Mouse (Mus musculus): ENCODE measurements around the gene Skap1.

Gene Skap1

GRCm38 (mm10) chr11:96619576-96619975 is 155.2 kb downstream of the Skap1 start:
- DNase-seq (ENCODE audit: inconsistent age in 2 of 2, low spot score in 1 of 2): peak; percentile 14 to 53

- DNase-seq (ENCODE audit: inconsistent age in 2 of 2, low spot score in 1 of 2): peak in 1 of 2 experiments; percentile 56
These were observed 155.6 kb downstream of the Skap1 start for GRCm38 (mm10) chr11:96620006-96620405.

- DNase-seq (ENCODE audit: inconsistent age in 2 of 2, low spot score in 1 of 2): peak; percentile 24 to 79
These were observed 156.3 kb downstream of the Skap1 start for GRCm38 (mm10) chr11:96620660-96621059.

- DNase-seq (ENCODE audit: inconsistent age in 2 of 2, low spot score in 1 of 2): peak; percentile 85 to 93
These were observed 156.8 kb downstream of the Skap1 start for GRCm38 (mm10) chr11:96621167-96621566.

GRCm38 (mm10) chr11:96622782-96623181 is 158.4 kb downstream of the Skap1 start:
- peak; percentile 85 to 91 for DNase-seq (ENCODE audit: inconsistent age in 2 of 2, low spot score in 1 of 2)

GRCm38 (mm10) chr11:96624436-96624835 is 160.0 kb downstream of the Skap1 start:
- no peak for DNase-seq (ENCODE audit: inconsistent age in 2 of 2, low spot score in 1 of 2)

- peak; percentile 17 to 41 for DNase-seq (ENCODE audit: inconsistent age in 2 of 2, low spot score in 1 of 2)
These were observed 165.4 kb downstream of the Skap1 start for GRCm38 (mm10) chr11:96629775-96630174.

GRCm38 (mm10) chr11:96631521-96631920 is 167.1 kb downstream of the Skap1 start:
- DNase-seq (ENCODE audit: inconsistent age in 2 of 2, low spot score in 1 of 2): no peak

- DNase-seq (ENCODE audit: inconsistent age in 2 of 2, low spot score in 1 of 2): no peak
These were observed 173.5 kb downstream of the Skap1 start for GRCm38 (mm10) chr11:96637927-96638326.

GRCm38 (mm10) chr11:96639805-96640204 is 175.4 kb downstream of the Skap1 start:
- DNase-seq (ENCODE audit: inconsistent age in 2 of 2, low spot score in 1 of 2): no peak

GRCm38 (mm10) chr11:96642173-96643140 is 178.1 kb downstream of the Skap1 start:
- DNase-seq (ENCODE audit: inconsistent age in 2 of 2, low spot score in 1 of 2): peak in 1 of 2 experiments; percentile 22

GRCm38 (mm10) chr11:96644969-96645368 is 180.6 kb downstream of the Skap1 start:
- peak in 1 of 2 experiments; percentile 34 for DNase-seq (ENCODE audit: inconsistent age in 2 of 2, low spot score in 1 of 2)

- peak; percentile 48 to 66 for DNase-seq (ENCODE audit: inconsistent age in 2 of 2, low spot score in 1 of 2)
These were observed 181.2 kb downstream of the Skap1 start for GRCm38 (mm10) chr11:96645538-96646037.

GRCm38 (mm10) chr11:96651848-96652247 is 187.5 kb downstream of the Skap1 start:
- DNase-seq (ENCODE audit: inconsistent age in 2 of 2, low spot score in 1 of 2): no peak

- DNase-seq (ENCODE audit: inconsistent age in 2 of 2, low spot score in 1 of 2): no peak
These were observed 189.5 kb downstream of the Skap1 start for GRCm38 (mm10) chr11:96653867-96654266.

GRCm38 (mm10) chr11:96658420-96658819 is 194.0 kb downstream of the Skap1 start:
- no peak for DNase-seq (ENCODE audit: inconsistent age in 2 of 2, low spot score in 1 of 2)

- DNase-seq (ENCODE audit: inconsistent age in 2 of 2, low spot score in 1 of 2): peak in 1 of 2 experiments; percentile 25
These were observed 202.5 kb downstream of the Skap1 start for GRCm38 (mm10) chr11:96666924-96667323.

- DNase-seq (ENCODE audit: inconsistent age in 2 of 2, low spot score in 1 of 2): no peak
These were observed 204.0 kb downstream of the Skap1 start for GRCm38 (mm10) chr11:96668367-96668766.

- peak; percentile 51 to 76 for DNase-seq (ENCODE audit: inconsistent age in 2 of 2, low spot score in 1 of 2)
These were observed 209.4 kb downstream of the Skap1 start for GRCm38 (mm10) chr11:96673792-96674191.

GRCm38 (mm10) chr11:96674786-96675365 is 210.5 kb downstream of the Skap1 start:
- DNase-seq (ENCODE audit: inconsistent age in 2 of 2, low spot score in 1 of 2): peak; percentile 17 to 52

- DNase-seq (ENCODE audit: inconsistent age in 2 of 2, low spot score in 1 of 2): no peak
These were observed 213.6 kb downstream of the Skap1 start for GRCm38 (mm10) chr11:96678026-96678425.

- no peak for DNase-seq (ENCODE audit: inconsistent age in 2 of 2, low spot score in 1 of 2)
These were observed 214.6 kb downstream of the Skap1 start for GRCm38 (mm10) chr11:96679026-96679425.
